Mouse (Mus musculus): ENCODE data around the gene Rilpl1. TPM values are rescaled to one million over a fixed set of nuclear protein-coding genes. Genes with fewer than 3 reads are reported as not detected.

The Rilpl1 gene
- polyA plus RNA-seq, 1 experiment: 22.7 TPM

DNA sequence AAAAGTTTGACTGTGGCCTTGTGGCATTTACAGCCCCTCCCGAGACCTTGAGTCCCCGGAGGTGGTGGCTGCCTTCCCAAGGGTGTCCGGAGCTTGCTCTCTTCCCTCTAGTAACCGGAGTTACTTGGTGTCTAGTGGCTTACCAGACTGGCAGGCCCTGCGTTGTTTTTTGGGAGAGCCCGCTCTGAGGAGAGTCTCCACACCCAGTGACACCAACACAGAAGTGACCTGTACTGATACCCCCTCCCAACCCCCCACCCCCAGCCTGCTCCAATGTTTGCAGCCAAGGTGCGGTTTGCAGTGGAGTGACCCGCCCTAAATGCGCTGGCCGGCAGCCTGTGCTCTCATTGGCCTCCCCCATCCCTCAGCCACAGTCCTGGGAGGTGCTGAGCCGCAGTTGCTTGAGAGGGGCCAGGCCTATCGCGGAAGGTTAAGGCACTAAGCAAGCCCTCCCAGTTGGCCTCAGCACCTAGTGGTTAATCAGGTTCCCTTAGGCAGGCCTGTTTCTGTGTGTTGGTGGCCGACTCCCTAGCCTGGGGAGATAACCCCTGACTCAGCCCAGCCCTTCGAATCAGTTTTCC, 84.8 kb downstream of the Rilpl1 start:
- Histone ChIP-seq H3K4me1 (ENCODE audit: control insufficient read depth, insufficient read depth, low read length) (peaks cover 25% of the 10 kb centered on the region), H3K27me3 (ENCODE audit: control insufficient read depth, insufficient read depth, low read length) (no peaks in the 10 kb centered on the region), H3K4me3 (replicated peaks; ENCODE audit: insufficient read depth, low read depth, low read length) (peak overlapping the region; percentile 73), H3K27ac (ENCODE audit: insufficient read depth, low read length) (0 out of 2 replicates have a peak overlapping the region, but pooled peaks have one; percentile 28)
- DNase-seq: peak; percentile 51 to 54
- TF ChIP-seq CTCF (IDR thresholded peaks at IDR 0.05; ENCODE audit: borderline replicate concordance, insufficient read depth, low read depth, low read length) (no peak), POLR2A (IDR thresholded peaks at IDR 0.05; ENCODE audit: borderline replicate concordance, insufficient read depth, low read length) (no peak)
- 3% methylated on average over 15 of the region's 15 CpGs for WGBS

DNA sequence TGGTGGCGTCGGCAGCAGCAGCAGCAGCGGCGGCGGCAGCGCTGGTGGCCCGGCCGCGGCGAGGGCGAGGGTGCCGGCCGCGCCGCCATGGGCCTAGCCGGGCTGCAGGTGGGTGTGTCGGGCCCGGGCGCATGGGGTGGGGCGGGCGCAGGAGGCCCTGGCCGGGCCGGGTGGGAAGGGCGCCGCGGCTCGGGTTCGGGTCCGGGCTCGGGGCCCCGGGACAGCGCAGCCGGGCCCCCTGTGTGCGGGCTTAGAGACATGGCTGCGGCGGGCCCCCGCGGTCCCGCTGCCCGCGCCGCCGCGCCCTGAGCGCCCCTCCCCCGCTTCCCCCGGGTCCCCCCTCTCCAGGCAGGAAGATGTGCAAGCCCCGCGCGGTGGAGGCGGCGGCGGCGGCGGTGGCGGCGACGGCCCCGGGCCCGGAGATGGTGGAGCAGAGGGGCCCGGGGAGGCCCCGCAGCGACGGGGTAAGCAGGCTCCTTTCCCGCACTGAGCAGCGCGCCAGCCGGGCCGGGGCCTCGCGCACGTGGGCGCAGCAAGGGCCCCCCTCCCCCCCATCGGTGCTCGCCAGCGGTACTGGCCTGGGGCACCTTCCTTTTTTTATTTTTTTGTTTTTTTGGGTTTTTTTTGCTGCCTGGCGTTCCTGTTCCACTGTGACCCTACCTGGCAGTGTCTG, 85.4 kb downstream of the Rilpl1 start:
- DNase-seq: peak; percentile 48 to 63
- H3K4me1 ChIP-seq (ENCODE audit: control insufficient read depth, insufficient read depth, low read length): peaks cover 25% of the 10 kb centered on the region
- 3% methylated on average over 66 of the region's 77 CpGs for WGBS
- 0 out of 2 replicates have a peak overlapping the region, but pooled peaks have one; percentile 28 for H3K27ac ChIP-seq (ENCODE audit: insufficient read depth, low read length)
- no peaks in the 10 kb centered on the region for H3K27me3 ChIP-seq (ENCODE audit: control insufficient read depth, insufficient read depth, low read length)
- peak overlapping the region; percentile 73 for H3K4me3 ChIP-seq (replicated peaks; ENCODE audit: insufficient read depth, low read depth, low read length)
- TF ChIP-seq POLR2A (IDR thresholded peaks at IDR 0.05; ENCODE audit: borderline replicate concordance, insufficient read depth, low read length): no peak

DNA sequence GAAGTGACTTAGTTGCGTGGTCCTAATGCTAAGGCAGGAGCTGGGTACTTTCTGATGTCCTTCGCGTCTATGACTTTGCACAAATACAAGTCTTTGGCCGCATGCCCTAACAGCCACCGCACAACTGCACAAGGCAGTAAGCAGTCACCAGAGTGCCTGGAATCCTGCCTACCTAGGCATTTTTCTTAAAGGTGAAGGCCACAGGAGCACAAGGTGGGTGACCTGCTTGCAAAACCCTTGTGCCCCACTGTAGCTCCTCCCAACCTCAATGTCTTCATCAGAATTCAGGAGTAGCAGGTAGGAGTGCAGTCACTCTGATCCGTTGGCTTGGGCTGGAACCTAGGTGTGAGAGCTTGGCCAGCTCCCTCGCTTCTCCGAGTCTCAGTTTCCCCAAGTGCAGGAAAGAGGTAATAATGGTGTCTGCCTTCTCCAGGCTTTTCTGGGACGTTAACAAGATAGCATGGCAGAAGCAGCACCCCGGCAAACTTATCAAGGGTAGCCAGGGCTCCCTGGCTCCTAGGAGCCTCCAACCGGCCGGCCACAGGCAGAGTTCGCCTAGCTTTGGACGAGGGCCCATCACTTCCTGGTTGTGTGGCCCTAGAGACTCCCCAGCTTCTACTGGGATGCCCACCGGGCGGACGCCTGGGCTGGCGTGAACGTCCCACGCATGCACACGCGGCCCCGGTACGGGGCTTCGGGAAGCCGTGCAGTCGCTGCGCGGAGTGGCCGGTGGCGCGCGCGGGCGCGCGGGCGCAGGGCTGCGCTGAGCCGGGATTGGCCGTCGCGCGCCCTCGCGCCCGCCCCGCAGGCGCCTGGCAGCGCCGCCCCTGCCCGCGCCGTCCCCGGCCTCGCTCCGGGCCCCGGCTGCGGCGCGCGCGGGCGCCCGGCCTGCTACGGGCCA, 86.3 kb downstream of the Rilpl1 start:
- Histone ChIP-seq H3K27me3 (ENCODE audit: control insufficient read depth, insufficient read depth, low read length) (no peaks in the 10 kb centered on the region), H3K4me1 (ENCODE audit: control insufficient read depth, insufficient read depth, low read length) (peaks cover 18% of the 10 kb centered on the region), H3K4me3 (replicated peaks; ENCODE audit: insufficient read depth, low read depth, low read length) (peak overlapping the region; percentile 75), H3K27ac (ENCODE audit: insufficient read depth, low read length) (peak overlapping the region; percentile 66; the same call in 1 of the 2 replicates)
- DNase-seq: peak; percentile 78 to 84
- TF ChIP-seq CTCF (IDR thresholded peaks at IDR 0.05; ENCODE audit: borderline replicate concordance, insufficient read depth, low read depth, low read length) (no peak), POLR2A (IDR thresholded peaks at IDR 0.05; ENCODE audit: borderline replicate concordance, insufficient read depth, low read length) (peak; percentile 85)
- WGBS: 9% methylated on average over 61 of the region's 66 CpGs

DNA sequence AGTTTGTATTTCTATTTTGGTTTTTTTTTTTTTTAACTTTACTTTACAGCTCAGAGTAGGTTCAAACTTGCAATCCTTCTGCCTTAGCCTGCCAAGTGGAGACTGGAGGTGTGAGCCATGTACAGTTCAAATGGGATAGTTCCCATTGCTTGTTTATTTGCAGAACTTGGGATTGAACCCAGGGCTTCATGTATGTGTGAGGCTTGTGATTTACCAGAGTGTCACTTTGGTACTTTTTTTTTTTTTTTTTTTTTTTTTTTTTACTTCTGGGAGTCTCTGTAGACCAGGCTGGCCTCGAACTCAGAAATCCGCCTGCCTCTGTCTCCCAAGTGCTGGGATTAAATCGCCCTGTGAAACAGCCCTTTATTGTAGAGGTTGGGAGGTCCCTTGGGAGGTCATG, 87.0 kb downstream of the Rilpl1 start:
- DNase-seq: no peak
- TF ChIP-seq POLR2A (IDR thresholded peaks at IDR 0.05; ENCODE audit: borderline replicate concordance, insufficient read depth, low read length) (no peak), CTCF (IDR thresholded peaks at IDR 0.05; ENCODE audit: borderline replicate concordance, insufficient read depth, low read depth, low read length) (no peak)
- Histone ChIP-seq H3K27me3 (ENCODE audit: control insufficient read depth, insufficient read depth, low read length) (no peaks in the 10 kb centered on the region), H3K27ac (ENCODE audit: insufficient read depth, low read length) (no peak overlapping the region), H3K4me3 (replicated peaks; ENCODE audit: insufficient read depth, low read depth, low read length) (no peak overlapping the region), H3K4me1 (ENCODE audit: control insufficient read depth, insufficient read depth, low read length) (peaks cover 12% of the 10 kb centered on the region)
- 71% methylated on average over 3 of the region's 3 CpGs for WGBS

Other genes with a start within 250 kb of the Rilpl1 start
- gene Mphosph9, start 203.4 kb downstream of the Rilpl1 start, polyA plus RNA-seq (2012; rRNA removed): 27.2 and 32.6 TPM in 2 replicates
- 10.5 and 12.0 TPM in 2 replicates for gene 2810006K23Rik, start 203.3 kb downstream of the Rilpl1 start, polyA plus RNA-seq (2012; rRNA removed)
- 267 and 279 TPM in 2 replicates for gene Cdk2ap1, start 168.3 kb downstream of the Rilpl1 start, polyA plus RNA-seq (2012; rRNA removed)
- gene Sbno1, start 105.4 kb downstream of the Rilpl1 start, polyA plus RNA-seq (2012; rRNA removed): 48.3 and 50.3 TPM in 2 replicates
- 59.1 and 61.6 TPM in 2 replicates for gene Kmt5a, start 91.5 kb downstream of the Rilpl1 start, polyA plus RNA-seq (2012; rRNA removed)
- 18.1 and 18.4 TPM in 2 replicates for gene Rilpl2, start 53.0 kb downstream of the Rilpl1 start, polyA plus RNA-seq (2012; rRNA removed)
- 12.3 and 13.1 TPM in 2 replicates for gene Snrnp35, start 48.3 kb downstream of the Rilpl1 start, polyA plus RNA-seq (2012; rRNA removed)
- 120 and 124 TPM in 2 replicates for gene Tmed2, start 9.3 kb upstream of the Rilpl1 start, polyA plus RNA-seq (2012; rRNA removed)
- gene Ddx55, start 21.5 kb upstream of the Rilpl1 start, polyA plus RNA-seq (2012; rRNA removed): 37.9 and 41.6 TPM in 2 replicates
- 36.7 and 38.4 TPM in 2 replicates for gene Eif2b1, start 47.7 kb upstream of the Rilpl1 start, polyA plus RNA-seq (2012; rRNA removed)
- 46.0 and 46.1 TPM in 2 replicates for gene Gtf2h3, start 47.7 kb upstream of the Rilpl1 start, polyA plus RNA-seq (2012; rRNA removed)
- gene Atp6v0a2, start 97.2 kb upstream of the Rilpl1 start, polyA plus RNA-seq (2012; rRNA removed): 46.0 and 46.9 TPM in 2 replicates
- gene Dnah10, start 193.7 kb upstream of the Rilpl1 start, polyA plus RNA-seq (2012; rRNA removed): 0.33 and 0.49 TPM in 2 replicates